ENCODE assay signal across 8 mouse cellular contexts in the genomic region with DNA sequence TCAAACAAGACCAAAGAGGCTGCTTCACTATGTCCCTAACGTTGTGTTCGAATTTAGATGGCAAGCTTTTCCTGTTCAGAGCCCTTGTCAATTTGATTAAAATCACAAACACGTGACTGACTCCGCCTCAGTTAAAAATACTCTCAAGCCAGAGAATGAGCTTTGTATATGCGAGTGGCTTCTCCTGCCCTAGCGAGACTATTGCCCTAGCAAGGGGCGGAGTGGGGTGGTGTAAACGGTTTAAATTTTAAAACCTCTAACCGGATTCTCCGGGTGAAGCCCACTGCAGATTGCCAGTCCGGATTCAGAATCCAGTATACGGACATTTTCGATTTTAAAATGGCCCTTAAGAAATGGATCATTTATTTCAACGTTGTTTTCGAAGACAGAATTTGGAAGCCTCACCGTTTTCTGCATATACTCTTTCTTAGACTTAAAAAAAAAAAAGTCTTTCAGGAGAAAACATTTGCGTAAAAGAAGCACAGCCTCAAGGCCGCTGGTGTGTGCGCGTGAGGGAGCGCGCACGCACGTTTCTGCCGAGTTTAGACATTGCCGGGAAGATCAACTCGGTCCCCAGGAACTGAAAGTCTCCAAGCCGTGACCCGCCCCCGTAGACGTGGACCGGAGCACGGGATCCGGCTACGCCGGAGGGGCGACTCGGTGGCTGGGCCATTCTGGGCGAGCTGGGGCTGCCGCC.
DNase-seq lines count a peak whose midpoint lies in the region; ATAC-seq and TF ChIP-seq lines count a peak whose summit lies in the region.

No protein-coding gene starts in this region.

- H3K4me1 ChIP-seq in forebrain, embryonic 15.5 days, result peaks cover 14% of the 10 kb centered on the region
- H3K4me1 ChIP-seq in limb, embryonic 10.5 days, result peaks cover 18% of the 10 kb centered on the region
- H3K4me1 ChIP-seq in midbrain, postnatal 0 days (ENCODE audit: insufficient read depth, low read length), result peaks cover 4% of the 10 kb centered on the region; the same call in 1 of the 2 replicates

- H3K9me3 ChIP-seq in forebrain, embryonic 15.5 days, result no peaks in the 10 kb centered on the region
- H3K9me3 ChIP-seq in limb, embryonic 10.5 days (replicated peaks), result no peaks in the 10 kb centered on the region
- no peaks in the 10 kb centered on the region for H3K9me3 ChIP-seq in midbrain, postnatal 0 days (ENCODE audit: low read length)

- peak; percentile 18 to 35 for DNase-seq in left cerebral cortex, adult 18-20 months (ENCODE audit: low spot score in 2 of 2)
- DNase-seq in left cerebral cortex, postnatal 4 days, result no peak
- DNase-seq in adipocyte (ENCODE audit: low spot score), result peak; percentile 26
- DNase-seq in induced T-regulatory cell, adult 2 months (ENCODE audit: low read depth), result peak; percentile 77
- peak; percentile 47 for DNase-seq in limb, embryonic 10.5 days (ENCODE audit: low spot score)
- peak; percentile 56 for DNase-seq in midbrain, postnatal 0 days (ENCODE audit: low spot score)
- DNase-seq in gastrocnemius, postnatal 4 days (ENCODE audit: low spot score in 2 of 2), result no peak

- no peak for TF ChIP-seq CTCF in midbrain, postnatal 0 days (IDR thresholded peaks at IDR 0.05)

- no peaks in the 10 kb centered on the region for H3K27me3 ChIP-seq in forebrain, embryonic 15.5 days
- H3K27me3 ChIP-seq in limb, embryonic 10.5 days (ENCODE audit: low read depth, poor library complexity, severe bottlenecking), result no peaks in the 10 kb centered on the region
- H3K27me3 ChIP-seq in midbrain, postnatal 0 days (ENCODE audit: insufficient read depth, low read length), result no peaks in the 10 kb centered on the region

- peak overlapping the region; percentile 86 for H3K27ac ChIP-seq in forebrain, embryonic 15.5 days (replicated peaks)
- peak overlapping the region; percentile 83 for H3K27ac ChIP-seq in limb, embryonic 10.5 days
- peak overlapping the region; percentile 82 for H3K27ac ChIP-seq in midbrain, postnatal 0 days (ENCODE audit: low read depth, low read length)

- peak overlapping the region; percentile 92 for H3K4me3 ChIP-seq in forebrain, embryonic 15.5 days
- peak overlapping the region; percentile 77 for H3K4me3 ChIP-seq in limb, embryonic 10.5 days
- peak overlapping the region; percentile 49 for H3K4me3 ChIP-seq in midbrain, postnatal 0 days (ENCODE audit: low read depth, low read length)

- no peaks in the 10 kb centered on the region for H3K36me3 ChIP-seq in forebrain, embryonic 15.5 days
- no peaks in the 10 kb centered on the region for H3K36me3 ChIP-seq in limb, embryonic 10.5 days
- no peaks in the 10 kb centered on the region for H3K36me3 ChIP-seq in midbrain, postnatal 0 days (ENCODE audit: insufficient read depth, low read length)

- H3K9ac ChIP-seq in forebrain, embryonic 15.5 days (replicated peaks), result peak overlapping the region; percentile 61
- H3K9ac ChIP-seq in midbrain, postnatal 0 days (replicated peaks; ENCODE audit: low read length, poor library complexity, severe bottlenecking), result peak overlapping the region; percentile 65

- intact Hi-C loops in left cerebral cortex, postnatal 4 days (cut with DNase I), result no loop called here

- ATAC-seq in forebrain, embryonic 15.5 days (replicated peaks), result no peak; the same call in 1 of the 2 replicates
- no peak; the same call in 1 of the 2 replicates for ATAC-seq in midbrain, postnatal 0 days (ENCODE audit: low FRiP score)

- peak overlapping the region; percentile 74 for H3K4me2 ChIP-seq in forebrain, embryonic 15.5 days (replicated peaks)
- H3K4me2 ChIP-seq in midbrain, postnatal 0 days (ENCODE audit: low read depth, low read length, poor library complexity, severe bottlenecking), result peak overlapping the region; percentile 61

- under 1% methylated on average over 40 of the region's 40 CpGs for WGBS in forebrain, embryonic 15.5 days
- 1% methylated on average over 40 of the region's 40 CpGs for WGBS in limb, embryonic 10.5 days
- WGBS in midbrain, postnatal 0 days, result under 1% methylated on average over 40 of the region's 40 CpGs

Comparison
In these comparisons a context has a peak if more than half of its experiments do, and no peak if none do; other contexts are left out.
1. DNase-seq: peak in left cerebral cortex, adult 18-20 months (2 of 2), adipocyte (single experiment), induced T-regulatory cell, adult 2 months (single experiment), limb, embryonic 10.5 days (single experiment) and midbrain, postnatal 0 days (single experiment); none in left cerebral cortex, postnatal 4 days (single experiment) and gastrocnemius, postnatal 4 days (0 of 2).
2. Peak in every context shown above with its lines, with median percentiles within 50 percentile points of each other: H3K27ac ChIP-seq and H3K4me3 ChIP-seq.